In genomic region chr7:62922246-62922645, GRCm38 (mm10) we compare ENCODE assay signal across 9 mouse cellular contexts.
DNase-seq lines count a peak whose midpoint lies in the region; ATAC-seq and TF ChIP-seq lines count a peak whose summit lies in the region.
"Had no signal": no experiment of that assay in that cellular context is flagged by ENCODE, and none has a peak within 500 bp of the region (broad histone marks: within the 10 kb centered on the region; RNA-seq: fewer than 3 reads in every experiment).

No protein-coding gene starts in this region.

- 0% methylated on average over 1 of the region's 1 CpGs for WGBS in midbrain, embryonic 10.5 days
- WGBS in midbrain, embryonic 13.5 days, result 0% methylated on average over 1 of the region's 1 CpGs
- 0% methylated on average over 1 of the region's 1 CpGs for WGBS in forebrain, postnatal 0 days
- WGBS in limb, embryonic 10.5 days, result 3% methylated on average over 1 of the region's 1 CpGs

- intact Hi-C loops in heart, postnatal 14 days (cut with DNase I), result loop anchor here (5.0 kb wide), 1 partner anchor 750 kb away; no protein-coding TSS in a partner anchor

- no peak overlapping the region for H3K4me3 ChIP-seq in midbrain, embryonic 10.5 days
- no peak overlapping the region for H3K4me3 ChIP-seq in midbrain, embryonic 13.5 days (replicated peaks)
- H3K4me3 ChIP-seq in forebrain, postnatal 0 days (ENCODE audit: low read depth, low read length), result no peak overlapping the region
- no peak overlapping the region for H3K4me3 ChIP-seq in limb, embryonic 10.5 days
- H3K4me3 ChIP-seq: embryonic facial prominence, embryonic 15.5 days had no signal

- H3K9me3 ChIP-seq in midbrain, embryonic 10.5 days (replicated peaks), result no peaks in the 10 kb centered on the region
- H3K9me3 ChIP-seq in midbrain, embryonic 13.5 days, result no peaks in the 10 kb centered on the region
- no peaks in the 10 kb centered on the region for H3K9me3 ChIP-seq in forebrain, postnatal 0 days (ENCODE audit: low read length)
- H3K9me3 ChIP-seq in limb, embryonic 10.5 days (replicated peaks), result no peaks in the 10 kb centered on the region
- H3K9me3 ChIP-seq: embryonic facial prominence, embryonic 15.5 days had no signal

- no peak for ATAC-seq in midbrain, embryonic 13.5 days
- no peak; the same call in 1 of the 2 replicates for ATAC-seq in forebrain, postnatal 0 days

- no peak overlapping the region for H3K9ac ChIP-seq in midbrain, embryonic 13.5 days (replicated peaks)
- no peak overlapping the region for H3K9ac ChIP-seq in forebrain, postnatal 0 days
- H3K9ac ChIP-seq: embryonic facial prominence, embryonic 15.5 days had no signal

- no peaks in the 10 kb centered on the region for H3K27me3 ChIP-seq in midbrain, embryonic 10.5 days (ENCODE audit: low read depth, poor library complexity, severe bottlenecking)
- no peaks in the 10 kb centered on the region for H3K27me3 ChIP-seq in midbrain, embryonic 13.5 days
- H3K27me3 ChIP-seq in forebrain, postnatal 0 days (ENCODE audit: insufficient read depth, low read length), result no peaks in the 10 kb centered on the region
- no peaks in the 10 kb centered on the region for H3K27me3 ChIP-seq in limb, embryonic 10.5 days (ENCODE audit: low read depth, poor library complexity, severe bottlenecking)
- H3K27me3 ChIP-seq: embryonic facial prominence, embryonic 15.5 days had no signal

- peak; percentile 10 for DNase-seq in cerebellum, adult 11 months
- no peak for DNase-seq in cerebellum, adult 11-12 months
- DNase-seq in midbrain, embryonic 10.5 days (ENCODE audit: low spot score), result peak; percentile 15
- peak; percentile 22 for DNase-seq in forebrain, postnatal 0 days
- peak; percentile 35 for DNase-seq in limb, embryonic 10.5 days (ENCODE audit: low spot score)
- no peak for DNase-seq in heart, postnatal 14 days
- no peak for DNase-seq in adipocyte (ENCODE audit: low spot score)

- no peaks in the 10 kb centered on the region for H3K36me3 ChIP-seq in midbrain, embryonic 10.5 days
- no peaks in the 10 kb centered on the region for H3K36me3 ChIP-seq in midbrain, embryonic 13.5 days
- no peaks in the 10 kb centered on the region for H3K36me3 ChIP-seq in forebrain, postnatal 0 days (ENCODE audit: insufficient read depth)
- no peaks in the 10 kb centered on the region for H3K36me3 ChIP-seq in limb, embryonic 10.5 days
- H3K36me3 ChIP-seq: embryonic facial prominence, embryonic 15.5 days had no signal

- TF ChIP-seq CTCF in forebrain, postnatal 0 days (IDR thresholded peaks at IDR 0.05; ENCODE audit: low read depth), result peak; percentile 66

- no peaks in the 10 kb centered on the region for H3K4me1 ChIP-seq in midbrain, embryonic 10.5 days
- no peaks in the 10 kb centered on the region for H3K4me1 ChIP-seq in midbrain, embryonic 13.5 days (replicated peaks)
- H3K4me1 ChIP-seq in forebrain, postnatal 0 days (ENCODE audit: insufficient read depth), result no peaks in the 10 kb centered on the region
- H3K4me1 ChIP-seq in limb, embryonic 10.5 days, result no peaks in the 10 kb centered on the region
- H3K4me1 ChIP-seq: embryonic facial prominence, embryonic 15.5 days had no signal

- H3K27ac ChIP-seq in midbrain, embryonic 10.5 days (replicated peaks), result no peak overlapping the region
- H3K27ac ChIP-seq in midbrain, embryonic 13.5 days, result no peak overlapping the region
- H3K27ac ChIP-seq in forebrain, postnatal 0 days (ENCODE audit: low read depth, low read length), result no peak overlapping the region
- no peak overlapping the region for H3K27ac ChIP-seq in limb, embryonic 10.5 days
- H3K27ac ChIP-seq: embryonic facial prominence, embryonic 15.5 days had no signal

- H3K4me2 ChIP-seq in midbrain, embryonic 13.5 days (replicated peaks), result no peak overlapping the region
- H3K4me2 ChIP-seq in forebrain, postnatal 0 days (ENCODE audit: low read depth), result no peak overlapping the region
- H3K4me2 ChIP-seq: embryonic facial prominence, embryonic 15.5 days had no signal

Comparison
In these comparisons a context has a peak if more than half of its experiments do, and no peak if none do; other contexts are left out.
1. DNase-seq: peak in cerebellum, adult 11 months (single experiment), midbrain, embryonic 10.5 days (single experiment), forebrain, postnatal 0 days (single experiment) and limb, embryonic 10.5 days (single experiment); none in cerebellum, adult 11-12 months (single experiment), heart, postnatal 14 days (0 of 2) and adipocyte (single experiment).